Mouse (Mus musculus) kidney, adult 2 months (tissue): ENCODE measurements at regions not wholly inside any gene's neighbourhood (a gene's known extent, or its start where the extent isn't known, plus 50 kb on each side); places are given as distances from the start of the nearest gene placed in this dataset.

Experiments used
- CTCF ChIP-seq: fragments of 200-500 bp; conservative IDR thresholded peaks from 2 replicates; pipeline ENCODE4 v1.5.1; 2011; ENCODE audit warnings: low read depth, mild to moderate bottlenecking, control low read depth, low read length, moderate library complexity, mixed read lengths; ENCODE audit not compliant: insufficient read depth, insufficient read length
- POLR2A ChIP-seq: fragments of 200-500 bp; IDR thresholded peaks from one replicate; pipeline ENCODE4 v1.6.1; 2011; ENCODE audit warnings: low read depth, low read length, control low read depth

DNA sequence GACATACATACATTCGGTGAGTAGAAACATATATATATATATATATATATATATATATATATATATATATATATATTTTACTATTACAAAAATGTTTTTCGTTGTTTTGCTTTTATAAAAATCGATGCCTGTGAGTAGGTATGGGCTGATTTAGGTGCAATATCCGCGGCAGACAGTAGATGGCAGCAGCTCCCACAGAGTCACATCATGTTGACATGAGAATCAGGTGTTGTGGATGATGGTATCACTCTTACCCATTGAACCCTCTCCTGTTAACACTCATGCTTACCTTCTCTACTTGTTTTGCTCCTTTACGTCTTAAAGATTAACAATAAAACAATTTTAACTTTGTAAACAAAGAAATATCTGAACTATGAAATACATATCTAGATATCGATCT is 72.0 kb upstream of the Gprin3 start:
- peak; percentile 94 for TF ChIP-seq CTCF
- no peak for TF ChIP-seq POLR2A
